Mouse (Mus musculus) liver, postnatal 0 days (tissue): ENCODE data around the gene Stat5b.

Source experiments
- CTCF ChIP-seq: sonication (generic); IDR thresholded peaks from 2 replicates; pipeline ENCODE4 v1.5.1; 2016; ENCODE audit warnings: antibody characterized with exemption, low read depth
- EP300 ChIP-seq: IDR thresholded peaks from 2 replicates; pipeline ENCODE4 v1.6.1; 2016; ENCODE audit warnings: antibody characterized with exemption, low read depth, mild to moderate bottlenecking

DNA sequence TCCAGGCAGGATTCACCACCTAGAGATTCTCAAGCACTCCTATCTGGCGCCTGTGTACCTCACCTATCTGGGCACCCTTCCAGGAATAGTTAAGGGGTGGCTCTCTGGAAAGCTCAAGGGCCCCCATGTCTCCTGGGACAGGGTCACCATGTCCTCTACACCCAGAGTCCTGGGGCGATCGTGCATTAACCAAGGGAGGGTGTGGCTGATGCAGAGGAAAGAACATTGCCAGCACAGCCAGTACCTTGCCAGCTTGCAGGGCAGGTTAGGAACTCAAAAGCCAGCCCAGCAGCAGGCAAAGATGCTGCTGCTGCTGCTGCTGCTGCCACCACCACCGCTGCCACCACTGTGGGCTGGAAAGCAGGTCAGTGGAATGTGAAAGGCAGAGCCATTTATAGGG lies 3.7 kb upstream of the Stat5b start:
- TF ChIP-seq CTCF: no peak
- no peak for TF ChIP-seq EP300
